Mouse (Mus musculus): ENCODE measurements around the gene 0610012G03Rik.

DNA sequence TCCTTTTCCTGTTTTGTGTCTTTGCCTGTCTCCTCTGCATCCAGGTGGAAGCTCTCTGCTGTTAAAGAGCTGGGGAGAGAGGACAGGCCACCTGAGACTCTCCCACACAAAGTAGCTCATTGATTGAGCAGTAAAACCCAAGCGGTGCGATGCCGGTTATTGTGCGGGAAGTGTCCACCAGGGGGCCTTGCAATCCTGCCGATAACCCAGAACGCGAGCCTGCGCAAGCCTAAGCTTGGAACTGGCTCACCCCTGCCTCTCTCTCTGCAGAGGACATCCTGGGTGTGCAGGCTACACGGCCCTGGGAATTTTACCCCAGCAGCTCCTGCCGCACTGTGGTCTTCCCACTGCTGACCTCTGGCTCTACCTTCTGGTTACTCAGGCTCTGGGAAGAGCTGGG, 4.3 kb downstream of the 0610012G03Rik start:
- TF ChIP-seq HCFC1 (IDR thresholded peaks at IDR 0.05; ENCODE audit: borderline replicate concordance, insufficient read depth, low read length), result no peak
- TF ChIP-seq ZNF384 (IDR thresholded peaks at IDR 0.05; ENCODE audit: low read depth, low read length), result no peak
- no peak for TF ChIP-seq MAFK (IDR thresholded peaks at IDR 0.05; ENCODE audit: insufficient read depth, low read depth, low read length)
- no peak for TF ChIP-seq CHD2 (IDR thresholded peaks at IDR 0.05; ENCODE audit: low read depth, low read length)

All from ES-E14 (cell line).